Mouse (Mus musculus) embryonic facial prominence, embryonic 15.5 days (tissue): ENCODE data around the gene Hba-a2. TPM values are rescaled to one million over a fixed set of nuclear protein-coding genes. Genes with fewer than 3 reads are reported as not detected.
"Not testable (repeated sequence)": the region's sequence is repeated elsewhere in the genome, so short reads cannot be mapped to it uniquely, and the experiment has no call there.

Experiments used
- ATAC-seq: fragments of 200-750 bp; cut with Nextera tagmentation; 2 replicates; pipeline ENCODE4 v1.8.0; 2017; ENCODE audit warnings: low read depth, moderate TSS enrichment; ENCODE audit not compliant: insufficient number of reproducible peaks, low FRiP score, low TSS enrichment
- H3K27ac ChIP-seq: fragments of 300-500 bp; sonication (generic); replicated peaks from 2 replicates; pipeline ENCODE4 v1.5.1; 2015; ENCODE audit warnings: mild to moderate bottlenecking, inconsistent platforms
- H3K27me3 ChIP-seq: fragments of 300-500 bp; sonication (generic); 2 replicates; pipeline ENCODE4 v1.6.1; 2015; ENCODE audit warnings: inconsistent platforms
- H3K36me3 ChIP-seq: fragments of 300-500 bp; sonication (generic); 2 replicates; pipeline ENCODE4 v1.6.1; 2015; ENCODE audit warnings: mild to moderate bottlenecking, inconsistent platforms
- H3K4me1 ChIP-seq: fragments of 300-500 bp; sonication (generic); 2 replicates; pipeline ENCODE4 v1.6.1; 2015; ENCODE audit warnings: inconsistent platforms
- H3K4me2 ChIP-seq: fragments of 300-500 bp; sonication (generic); replicated peaks from 2 replicates; pipeline ENCODE4 v1.6.1; 2015; ENCODE audit warnings: mild to moderate bottlenecking, inconsistent platforms
- H3K4me3 ChIP-seq: fragments of 300-500 bp; sonication (generic); replicated peaks from 2 replicates; pipeline ENCODE4 v1.5.1; 2015; ENCODE audit warnings: mild to moderate bottlenecking, inconsistent platforms
- H3K9ac ChIP-seq: fragments of 300-500 bp; sonication (generic); 2 replicates; pipeline ENCODE4 v1.6.1; 2015; ENCODE audit warnings: inconsistent platforms
- H3K9me3 ChIP-seq: fragments of 300-500 bp; sonication (generic); replicated peaks from 2 replicates; pipeline ENCODE4 v1.6.1; 2016; ENCODE audit warnings: inconsistent platforms
- WGBS: fragments of 180-500 bp; shearing (Covaris S2); methylation state at CpG from one replicate; pipeline ENCODE4 v1.1.7; 2015; 5-methylcytosine and 5-hydroxymethylcytosine counted together
- polyA plus RNA-seq: library from polyadenylated mRNA; unstranded; fragments of >200 nt; fragmentation: Nextera tagmentation; extraction: Ambion mirVana; gene quantifications from 2 replicates; pipeline ENCODE4 v1.2.1, GENCODE M21; 2015

Hba-a2 gene
- polyA plus RNA-seq, 1 experiment from 2014 or later = 11,613 TPM

- not testable (repeated sequence) for H3K4me3 ChIP-seq, H3K9ac ChIP-seq, H3K27me3 ChIP-seq, H3K4me2 ChIP-seq, H3K9me3 ChIP-seq, H3K27ac ChIP-seq, ATAC-seq, H3K4me1 ChIP-seq, H3K36me3 ChIP-seq
- WGBS = 49% methylated on average over 2 of the region's 2 CpGs
Observed at GRCm38 (mm10) chr11:32284582-32284981, 11.7 kb upstream of the Hba-a2 start.

- Histone ChIP-seq H3K36me3 (no peaks in the 10 kb centered on the region), H3K27me3 (peaks cover 5% of the 10 kb centered on the region), H3K4me3 (no peak overlapping the region), H3K4me1 (no peaks in the 10 kb centered on the region), H3K4me2 (no peak overlapping the region), H3K9me3 (no peaks in the 10 kb centered on the region), H3K9ac (no peak overlapping the region), H3K27ac (no peak overlapping the region)
- WGBS = 81% methylated on average over 7 of the region's 7 CpGs
- ATAC-seq = no peak
Observed at GRCm38 (mm10) chr11:32285031-32285775, 11.1 kb upstream of the Hba-a2 start.

- not testable (repeated sequence) for H3K4me2 ChIP-seq, H3K4me1 ChIP-seq, ATAC-seq, H3K27me3 ChIP-seq, H3K9me3 ChIP-seq, H3K27ac ChIP-seq, H3K9ac ChIP-seq, H3K36me3 ChIP-seq, H3K4me3 ChIP-seq
Observed at GRCm38 (mm10) chr11:32285887-32286286, 10.4 kb upstream of the Hba-a2 start.

- not testable (repeated sequence) for H3K9me3 ChIP-seq, H3K9ac ChIP-seq, H3K36me3 ChIP-seq, H3K4me1 ChIP-seq, H3K27me3 ChIP-seq, H3K27ac ChIP-seq
- WGBS = 19% methylated on average over 31 of the region's 33 CpGs
- peak within 1 kb of the TSS; percentile 30 for H3K4me3 ChIP-seq
- peak; percentile 63 for ATAC-seq
- peak within 1 kb of the TSS; percentile 51 for H3K4me2 ChIP-seq
Observed at GRCm38 (mm10) chr11:32286695-32287492, 9.4 kb upstream of the Hba-a2 start, which contains the start of gene Hbq1b. Gene Hbq1b, plus strand, starts transcription at chr11:32286965.

GRCm38 (mm10) chr11:32287493-32287825 lies 8.8 kb upstream of the Hba-a2 start:
- H3K4me1 ChIP-seq = no peaks in the 10 kb centered on the region
- ATAC-seq = no peak
- peaks cover 5% of the 10 kb centered on the region for H3K27me3 ChIP-seq
- no peak overlapping the region for H3K9ac ChIP-seq
- H3K36me3 ChIP-seq = no peaks in the 10 kb centered on the region
- H3K4me2 ChIP-seq = no peak overlapping the region
- H3K27ac ChIP-seq = no peak overlapping the region
- H3K9me3 ChIP-seq = no peaks in the 10 kb centered on the region
- WGBS = 65% methylated on average over 9 of the region's 9 CpGs
- no peak overlapping the region for H3K4me3 ChIP-seq

- not testable (repeated sequence) for H3K9ac ChIP-seq, ATAC-seq, H3K27me3 ChIP-seq, H3K4me2 ChIP-seq, H3K9me3 ChIP-seq, H3K4me1 ChIP-seq, H3K4me3 ChIP-seq, H3K27ac ChIP-seq, H3K36me3 ChIP-seq
- 77% methylated on average over 4 of the region's 4 CpGs for WGBS
Observed at GRCm38 (mm10) chr11:32292819-32293218, 3.5 kb upstream of the Hba-a2 start.

- not testable (repeated sequence) for H3K4me3 ChIP-seq, ATAC-seq, H3K4me2 ChIP-seq, H3K9ac ChIP-seq, H3K4me1 ChIP-seq, H3K27ac ChIP-seq, H3K36me3 ChIP-seq, H3K27me3 ChIP-seq, H3K9me3 ChIP-seq
- WGBS = 64% methylated on average over 3 of the region's 3 CpGs
Observed at GRCm38 (mm10) chr11:32293479-32293878, 2.8 kb upstream of the Hba-a2 start.

GRCm38 (mm10) chr11:32297417-32297816 lies 1.1 kb downstream of the Hba-a2 start:
- H3K4me1 ChIP-seq, H3K4me3 ChIP-seq, H3K9me3 ChIP-seq, H3K36me3 ChIP-seq, ATAC-seq, H3K9ac ChIP-seq, H3K27ac ChIP-seq, H3K4me2 ChIP-seq: not testable (repeated sequence)
- H3K27me3 ChIP-seq = peaks cover 14% of the 10 kb centered on the region
- WGBS = 44% methylated on average over 2 of the region's 2 CpGs

- Histone ChIP-seq H3K36me3 (no peaks in the 10 kb centered on the region), H3K27ac (no peak overlapping the region), H3K4me3 (no peak overlapping the region), H3K4me2 (no peak overlapping the region), H3K4me1 (no peaks in the 10 kb centered on the region), H3K27me3 (peaks cover 14% of the 10 kb centered on the region), H3K9ac (no peak overlapping the region), H3K9me3 (no peaks in the 10 kb centered on the region)
- WGBS = 90% methylated on average over 1 of the region's 1 CpGs
- ATAC-seq = no peak
Observed at GRCm38 (mm10) chr11:32297866-32298531, 1.7 kb downstream of the Hba-a2 start.

- H3K27ac ChIP-seq = no peak overlapping the region
- no peak overlapping the region for H3K4me2 ChIP-seq
- peaks cover 14% of the 10 kb centered on the region for H3K27me3 ChIP-seq
- WGBS = 94% methylated on average over 2 of the region's 2 CpGs
- ATAC-seq = no peak
- no peak overlapping the region for H3K4me3 ChIP-seq
- no peaks in the 10 kb centered on the region for H3K9me3 ChIP-seq
- no peaks in the 10 kb centered on the region for H3K4me1 ChIP-seq
- no peaks in the 10 kb centered on the region for H3K36me3 ChIP-seq
- no peak overlapping the region for H3K9ac ChIP-seq
Observed at GRCm38 (mm10) chr11:32298532-32298918, 2.2 kb downstream of the Hba-a2 start.

GRCm38 (mm10) chr11:32299865-32300264 lies 3.6 kb downstream of the Hba-a2 start, which contains the start of gene Hbq1a:
Gene Hbq1a, plus strand, starts transcription at chr11:32300069.
- not testable (repeated sequence) for H3K36me3 ChIP-seq, H3K9me3 ChIP-seq, H3K4me1 ChIP-seq, H3K9ac ChIP-seq, H3K27ac ChIP-seq, ATAC-seq
- H3K4me3 ChIP-seq = 0 out of 2 replicates have a peak within 1 kb of the TSS, but pooled peaks have one; percentile 13
- H3K4me2 ChIP-seq = peak within 1 kb of the TSS; percentile 40
- peaks cover 14% of the 10 kb centered on the region for H3K27me3 ChIP-seq
- WGBS = 7% methylated on average over 16 of the region's 16 CpGs
